ENCODE assay signal across 8 mouse cellular contexts in the genomic region with DNA sequence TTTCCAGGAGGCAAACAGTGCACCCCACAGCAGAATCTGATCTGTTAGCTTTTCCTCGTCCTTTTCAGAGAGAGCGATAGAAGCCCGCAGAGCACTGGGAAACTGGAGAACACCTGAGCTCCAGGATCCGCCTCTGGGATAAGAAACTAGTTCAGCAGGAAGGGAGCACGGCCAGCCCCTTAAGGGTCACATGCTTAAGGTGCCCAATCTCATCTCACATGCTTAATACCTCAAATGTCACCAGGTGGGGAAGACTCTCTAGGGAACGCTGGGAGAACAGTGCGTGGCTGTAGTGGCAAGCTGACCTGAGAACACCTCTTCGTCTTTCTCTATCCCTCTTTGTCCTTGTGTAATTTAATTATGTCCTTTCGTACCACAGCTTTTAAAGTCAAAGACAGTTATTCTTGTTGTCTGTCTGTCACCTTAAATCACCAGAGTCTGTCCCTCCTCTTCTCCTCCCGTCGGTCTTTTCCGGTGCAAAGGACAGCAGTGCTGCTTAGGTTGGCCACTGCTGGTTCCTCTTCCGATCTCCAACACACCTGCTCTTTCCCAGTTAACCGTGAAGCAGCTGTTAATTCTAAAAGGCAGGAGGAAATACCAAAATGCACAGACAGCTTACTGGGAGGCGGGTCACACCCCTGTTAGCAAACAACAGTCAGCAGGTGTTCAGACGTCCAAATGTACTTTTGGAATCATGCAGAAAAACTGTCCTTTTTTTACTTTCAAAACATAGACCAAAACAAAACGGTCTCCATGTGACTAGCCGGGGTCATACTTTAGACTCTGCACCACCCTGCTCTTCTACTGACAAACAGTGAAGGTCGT. TPM values are rescaled to one million over a fixed set of nuclear protein-coding genes. Genes with fewer than 3 reads are reported as not detected.
A peak's percentile ranks its signal among the peaks of the same experiment; 100 is the strongest.
DNase-seq lines count a peak whose midpoint lies in the region; TF ChIP-seq lines count a peak whose summit lies in the region.

No protein-coding gene starts in this region.

- no peak for TF ChIP-seq CTCF in left cerebral cortex, adult 2 months (IDR thresholded peaks at IDR 0.05)

- WGBS in forebrain, embryonic 10.5 days, result 57% methylated on average over 19 of the region's 19 CpGs

- peak overlapping the region; percentile 48 for H3K4me3 ChIP-seq in brown adipose tissue, adult 24 weeks (ENCODE audit: insufficient read depth, low read depth, low read length)
- H3K4me3 ChIP-seq in forebrain, embryonic 10.5 days, result no peak overlapping the region
- no peak overlapping the region for H3K4me3 ChIP-seq in left cerebral cortex, adult 2 months

- DNase-seq in adrenal gland, adult 2 months, result peak; percentile 26
- no peak for DNase-seq in adrenal gland, postnatal 4 days (ENCODE audit: low spot score in 2 of 2)
- DNase-seq in kidney, postnatal 36 days, result peak; percentile 79 to 89
- DNase-seq in ovary, adult 18-20 months (ENCODE audit: low spot score), result peak; percentile 8
- no peak for DNase-seq in forebrain, embryonic 10.5 days (ENCODE audit: extremely low spot score, low spot score)
- DNase-seq in left cerebral cortex, adult 2 months (ENCODE audit: extremely low spot score in 1 of 2, low spot score in 2 of 2), result no peak
- DNase-seq in right cerebral cortex, adult 2 months (ENCODE audit: low spot score in 2 of 2), result no peak

- H3K27ac ChIP-seq in brown adipose tissue, adult 24 weeks (replicated peaks; ENCODE audit: low read depth, low read length), result no peak overlapping the region
- H3K27ac ChIP-seq in forebrain, embryonic 10.5 days, result no peak overlapping the region
- no peak overlapping the region for H3K27ac ChIP-seq in left cerebral cortex, adult 2 months

- H3K36me3 ChIP-seq in forebrain, embryonic 10.5 days (replicated peaks), result no peaks in the 10 kb centered on the region

- H3K4me1 ChIP-seq in brown adipose tissue, adult 24 weeks (ENCODE audit: control insufficient read depth, insufficient read depth, insufficient read length, low read length), result peaks cover 6% of the 10 kb centered on the region
- H3K4me1 ChIP-seq in forebrain, embryonic 10.5 days, result peaks cover 10% of the 10 kb centered on the region

- intact Hi-C loops in left cerebral cortex, adult 2 months (cut with DNase I), result no loop called here

- no peaks in the 10 kb centered on the region for H3K27me3 ChIP-seq in forebrain, embryonic 10.5 days (ENCODE audit: poor library complexity, severe bottlenecking)

- H3K9me3 ChIP-seq in forebrain, embryonic 10.5 days, result no peaks in the 10 kb centered on the region

RNA-seq across cellular contexts. Expression of a gene that starts 15.4 kb away (rescaled TPM):
- 10 to 100 TPM; 35.3 to 50.0 TPM for total RNA-seq in adrenal gland, adult 2 months (2021)
- polyA plus RNA-seq in adrenal gland, adult 2 months (2012; rRNA removed), result 5.7 and 8.3 TPM in 2 replicates
- 10 to 100 TPM; 51.0 to 51.9 TPM for total RNA-seq in adrenal gland, postnatal 4 days (2021)
- 9.0 and 18.3 TPM in 2 replicates for polyA plus RNA-seq in brown adipose tissue, adult 24 weeks (2012; ENCODE audit: insufficient read depth, insufficient read length, missing spikeins)
- polyA plus RNA-seq in forebrain, embryonic 10.5 days (2016; fragmentation: Nextera tagmentation; extraction: Ambion mirVana), result 39.6 and 43.4 TPM in 2 replicates
- total RNA-seq in left cerebral cortex, adult 2 months (2021), result 10 to 100 TPM in 1 of 2 experiments, 1 to 10 TPM in 1; 9.9 to 11.0 TPM

Comparison
In these comparisons a context has a peak if more than half of its experiments do, and no peak if none do; other contexts are left out.
1. DNase-seq: peak in adrenal gland, adult 2 months (single experiment), kidney, postnatal 36 days (2 of 2) and ovary, adult 18-20 months (single experiment); none in adrenal gland, postnatal 4 days (0 of 2), forebrain, embryonic 10.5 days (single experiment), left cerebral cortex, adult 2 months (0 of 2) and right cerebral cortex, adult 2 months (0 of 2).